Mouse (Mus musculus): ENCODE measurements around the gene Rps15.

DNA sequence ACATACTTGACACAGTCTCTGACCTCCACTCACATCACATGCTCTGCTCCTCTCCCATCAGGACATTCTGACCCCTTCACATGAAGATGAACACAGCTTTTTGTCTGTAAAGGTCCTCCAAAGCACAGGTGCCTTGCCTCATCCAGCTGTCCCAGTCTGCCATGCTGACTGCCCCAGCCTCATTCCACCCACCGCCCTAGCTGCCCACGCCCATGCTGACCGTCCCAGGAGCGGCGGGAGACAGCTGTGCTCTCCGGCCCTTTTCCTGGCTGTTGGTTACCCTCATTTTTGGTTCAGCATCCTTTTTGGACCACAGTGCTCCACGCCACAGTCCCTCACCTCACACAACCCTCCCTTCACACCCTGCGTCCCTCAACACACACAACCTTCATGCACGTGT is 13.9 kb upstream of the Rps15 start:
- TF ChIP-seq CTCF (IDR thresholded peaks at IDR 0.05) (no peak), EP300 (IDR thresholded peaks at IDR 0.05) (no peak)
